Mouse (Mus musculus) small intestine, adult 2 months (tissue): ENCODE results near the gene Bptf.

Experiments used
- CTCF ChIP-seq: fragments of 200-500 bp; IDR thresholded peaks from 2 replicates; pipeline ENCODE4 v1.5.1; 2012; ENCODE audit warnings: low read depth, mild to moderate bottlenecking, control low read depth, inconsistent platforms, low read length, moderate library complexity, mixed read lengths; ENCODE audit not compliant: insufficient replicate concordance, insufficient read length; ENCODE audit errors: extremely low read depth
- POLR2A ChIP-seq: fragments of 200-500 bp; IDR thresholded peaks from 2 replicates; pipeline ENCODE4 v1.6.1; 2012; ENCODE audit warnings: low read depth, mild to moderate bottlenecking, control low read depth, inconsistent platforms, low read length, moderate library complexity

DNA sequence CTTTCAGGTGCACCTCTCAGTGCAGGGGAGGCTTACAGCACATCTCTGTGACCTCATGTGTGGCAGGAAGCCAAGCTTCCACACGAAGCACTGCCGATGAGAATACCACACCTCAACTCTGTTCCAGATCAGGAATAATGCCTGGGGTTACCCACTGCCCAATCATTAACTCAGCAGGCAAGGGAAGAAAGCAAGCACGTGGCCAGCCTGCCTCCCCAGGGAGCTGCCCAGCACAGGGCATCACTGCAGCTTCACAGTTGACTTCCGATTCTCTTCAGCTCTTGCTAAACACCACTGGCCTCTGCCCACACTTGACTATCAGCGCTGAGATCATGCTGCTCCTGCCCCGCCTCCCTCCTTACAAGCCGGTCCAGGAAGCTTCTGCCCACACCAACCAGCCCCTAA lies 7.6 kb downstream of the Bptf start:
- TF ChIP-seq CTCF = no peak
- no peak for TF ChIP-seq POLR2A
